Mouse (Mus musculus) WW6 (cell line): ENCODE results near the gene Trabd2b.

Experiments used
- DNase-seq: peaks from one replicate; pipeline ENCODE4 v3.0.0-alpha.2; 2013; ENCODE audit warnings: low read depth, low spot score

Gene Trabd2b

GRCm38 (mm10) chr4:114646825-114647681 is 240.5 kb downstream of the Trabd2b start:
- DNase-seq = no peak

GRCm38 (mm10) chr4:114647689-114648088 is 241.2 kb downstream of the Trabd2b start:
- DNase-seq = peak; percentile 14

GRCm38 (mm10) chr4:114648532-114649074 is 242.1 kb downstream of the Trabd2b start:
- DNase-seq = peak; percentile 16

GRCm38 (mm10) chr4:114650551-114650950 is 244.0 kb downstream of the Trabd2b start:
- DNase-seq = no peak

- no peak for DNase-seq
Observed at GRCm38 (mm10) chr4:114651007-114651406, 244.5 kb downstream of the Trabd2b start.

- no peak for DNase-seq
Observed at GRCm38 (mm10) chr4:114651606-114652005, 245.1 kb downstream of the Trabd2b start.

- no peak for DNase-seq
Observed at GRCm38 (mm10) chr4:114652400-114652799, 245.9 kb downstream of the Trabd2b start.

GRCm38 (mm10) chr4:114657933-114658332 is 251.4 kb downstream of the Trabd2b start:
- no peak for DNase-seq

GRCm38 (mm10) chr4:114659876-114660275 is 253.4 kb downstream of the Trabd2b start:
- DNase-seq = no peak

GRCm38 (mm10) chr4:114664063-114665036 is 257.8 kb downstream of the Trabd2b start:
- no peak for DNase-seq
